Mouse (Mus musculus): ENCODE data around the gene Pkhd1. TPM values are rescaled to one million over a fixed set of nuclear protein-coding genes. Genes with fewer than 3 reads are reported as not detected.
"Not testable (repeated sequence)": the region's sequence is repeated elsewhere in the genome, so short reads cannot be mapped to it uniquely, and the experiment has no call there.

The Pkhd1 gene
- polyA plus RNA-seq, 1 experiment from 2014 or later, result 0.09 TPM

DNA sequence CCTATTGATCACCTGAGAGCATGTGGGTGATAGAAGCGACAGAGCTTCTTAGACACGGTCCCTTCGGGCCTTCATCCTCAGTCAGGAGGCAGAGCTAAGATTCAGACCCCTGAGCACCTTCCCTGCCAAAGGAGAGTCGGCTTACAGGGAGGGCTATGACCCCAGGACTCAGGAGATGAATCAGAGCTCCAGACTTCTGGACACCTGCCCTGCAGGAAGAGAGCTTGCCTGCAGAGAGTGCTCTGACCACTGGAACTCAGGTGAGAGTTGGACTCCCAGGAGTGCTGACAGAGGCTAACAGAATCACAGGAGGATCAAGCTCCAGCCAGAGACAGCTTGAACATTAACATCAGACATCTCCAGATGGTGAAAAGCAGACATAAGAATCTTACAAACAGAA is 467.2 kb downstream of the Pkhd1 start:
- not testable (repeated sequence) for H3K9me3 ChIP-seq (ENCODE audit: control insufficient read depth, low read length); H3K4me3 ChIP-seq (ENCODE audit: low read depth, low read length); DNase-seq (ENCODE audit: low spot score); H3K36me3 ChIP-seq (ENCODE audit: control insufficient read depth, insufficient read depth, low read length); H3K4me2 ChIP-seq (replicated peaks; ENCODE audit: low read depth, low read length); H3K27ac ChIP-seq (ENCODE audit: low read depth, low read length); H3K4me1 ChIP-seq (replicated peaks; ENCODE audit: control insufficient read depth, insufficient read depth, low read length); ATAC-seq (ENCODE audit: low FRiP score); H3K9ac ChIP-seq (ENCODE audit: low read depth, low read length); H3K27me3 ChIP-seq (ENCODE audit: control insufficient read depth, insufficient read depth, low read length)
- 96% methylated on average over 4 of the region's 4 CpGs for WGBS

DNA sequence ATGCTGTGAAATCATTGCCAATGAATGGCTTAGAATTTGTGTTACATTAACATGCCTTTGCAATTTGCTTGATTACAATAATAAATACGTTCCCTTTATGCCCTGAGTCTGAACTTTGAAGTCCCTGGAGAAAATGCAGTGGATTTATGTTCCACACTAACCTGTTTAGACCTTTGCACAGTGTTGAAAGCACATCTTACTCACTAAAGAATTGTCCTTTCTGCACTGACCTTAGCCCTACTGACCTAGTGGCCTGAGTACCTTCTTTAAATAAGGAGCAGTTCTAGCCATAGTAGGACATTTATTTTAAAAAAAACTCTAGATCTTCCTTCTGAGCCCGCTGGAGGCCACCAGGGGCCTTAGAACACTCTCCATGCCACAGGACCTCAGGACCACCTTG is 467.8 kb downstream of the Pkhd1 start:
- Histone ChIP-seq H3K9me3 (ENCODE audit: control insufficient read depth, low read length) (no peaks in the 10 kb centered on the region), H3K4me2 (replicated peaks; ENCODE audit: low read depth, low read length) (no peak overlapping the region), H3K36me3 (ENCODE audit: control insufficient read depth, insufficient read depth, low read length) (no peaks in the 10 kb centered on the region), H3K4me1 (replicated peaks; ENCODE audit: control insufficient read depth, insufficient read depth, low read length) (no peaks in the 10 kb centered on the region), H3K9ac (ENCODE audit: low read depth, low read length) (no peak overlapping the region), H3K27me3 (ENCODE audit: control insufficient read depth, insufficient read depth, low read length) (no peaks in the 10 kb centered on the region), H3K27ac (ENCODE audit: low read depth, low read length) (no peak overlapping the region), H3K4me3 (ENCODE audit: low read depth, low read length) (no peak overlapping the region)
- ATAC-seq (ENCODE audit: low FRiP score), result no peak
- 79% methylated on average over 2 of the region's 2 CpGs for WGBS
- no peak for DNase-seq (ENCODE audit: low spot score)

DNA sequence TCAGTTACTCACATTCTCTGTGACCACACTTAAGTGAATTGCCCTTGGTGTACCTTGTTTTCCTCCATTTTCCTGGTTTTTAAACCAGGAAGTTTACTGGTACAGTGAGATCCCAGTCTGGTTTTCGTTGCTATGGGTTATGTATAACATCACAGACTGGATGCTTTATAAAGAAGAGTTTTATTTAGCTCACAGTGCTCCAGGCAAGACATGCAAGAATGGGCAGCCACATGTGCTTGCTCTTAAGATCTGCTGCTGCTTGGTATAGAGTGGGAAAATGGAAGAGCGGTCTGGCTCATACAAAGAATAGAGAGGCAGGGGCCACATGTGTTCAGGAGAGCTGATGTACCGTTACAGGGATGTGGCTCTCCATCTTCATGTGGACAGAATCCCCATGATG is 481.7 kb downstream of the Pkhd1 start:
- no peak overlapping the region for H3K9ac ChIP-seq (ENCODE audit: low read depth, low read length)
- H3K4me2 ChIP-seq (replicated peaks; ENCODE audit: low read depth, low read length), result no peak overlapping the region
- WGBS, result 80% methylated on average over 3 of the region's 3 CpGs
- no peak for DNase-seq (ENCODE audit: low spot score)
- ATAC-seq (ENCODE audit: low FRiP score), result no peak
- no peaks in the 10 kb centered on the region for H3K4me1 ChIP-seq (replicated peaks; ENCODE audit: control insufficient read depth, insufficient read depth, low read length)
- H3K36me3 ChIP-seq (ENCODE audit: control insufficient read depth, insufficient read depth, low read length), result no peaks in the 10 kb centered on the region
- H3K27ac ChIP-seq (ENCODE audit: low read depth, low read length), result no peak overlapping the region
- H3K9me3 ChIP-seq (ENCODE audit: control insufficient read depth, low read length), result no peaks in the 10 kb centered on the region
- H3K27me3 ChIP-seq (ENCODE audit: control insufficient read depth, insufficient read depth, low read length), result no peaks in the 10 kb centered on the region
- no peak overlapping the region for H3K4me3 ChIP-seq (ENCODE audit: low read depth, low read length)

DNA sequence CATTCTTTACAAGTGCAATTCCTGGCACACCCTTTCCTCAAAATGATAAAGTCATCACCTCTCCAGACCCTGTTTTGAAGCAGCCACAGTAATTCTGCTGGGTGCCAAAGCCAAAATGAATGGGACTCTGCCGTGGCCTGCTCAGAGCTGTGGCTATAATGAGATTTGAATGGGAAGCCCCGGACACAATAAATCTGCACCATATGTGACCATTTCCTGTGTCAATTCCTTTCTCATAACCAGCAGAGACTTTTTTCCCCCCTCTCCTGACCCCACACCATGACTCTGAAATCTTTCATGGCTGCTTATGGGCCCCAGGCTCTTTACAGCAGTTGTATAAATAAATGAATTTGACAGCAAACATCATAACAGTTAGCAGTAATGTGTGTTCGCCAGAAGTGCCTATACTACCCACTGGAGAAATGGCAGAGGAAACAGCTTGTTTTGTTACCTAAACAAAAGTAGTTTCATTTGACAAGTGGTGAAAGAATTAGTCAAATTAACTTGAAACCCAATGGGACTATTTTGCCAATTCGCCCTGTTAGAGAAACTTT is 482.7 kb downstream of the Pkhd1 start:
- DNase-seq (ENCODE audit: low spot score), result peak; percentile 23
- 42% methylated on average over 4 of the region's 4 CpGs for WGBS
- H3K27ac ChIP-seq (ENCODE audit: low read depth, low read length), result no peak overlapping the region

DNA sequence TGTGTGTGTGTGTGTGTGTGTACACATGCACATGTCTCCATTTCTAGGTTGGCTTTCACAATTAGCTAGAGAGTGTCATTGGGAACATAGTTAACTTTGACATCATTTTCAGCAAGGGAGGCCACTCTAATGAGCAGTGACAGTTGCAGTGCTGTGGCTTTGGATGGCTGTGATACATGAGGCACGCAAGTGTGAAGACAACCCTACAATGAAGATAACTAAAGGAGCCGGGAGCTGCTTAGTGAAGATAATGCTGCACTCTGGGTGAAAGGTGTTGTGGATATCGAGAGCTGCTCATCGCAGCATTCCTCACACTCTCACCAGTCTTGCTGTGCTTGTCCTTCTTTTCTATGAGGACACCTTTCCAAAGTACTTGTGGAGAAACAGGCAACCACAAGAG is 484.2 kb downstream of the Pkhd1 start:
- Histone ChIP-seq H3K4me2 (replicated peaks; ENCODE audit: low read depth, low read length) (no peak overlapping the region), H3K27me3 (ENCODE audit: control insufficient read depth, insufficient read depth, low read length) (no peaks in the 10 kb centered on the region), H3K9me3 (ENCODE audit: control insufficient read depth, low read length) (no peaks in the 10 kb centered on the region), H3K36me3 (ENCODE audit: control insufficient read depth, insufficient read depth, low read length) (no peaks in the 10 kb centered on the region), H3K4me1 (replicated peaks; ENCODE audit: control insufficient read depth, insufficient read depth, low read length) (no peaks in the 10 kb centered on the region), H3K4me3 (ENCODE audit: low read depth, low read length) (no peak overlapping the region), H3K27ac (ENCODE audit: low read depth, low read length) (no peak overlapping the region), H3K9ac (ENCODE audit: low read depth, low read length) (no peak overlapping the region)
- 85% methylated on average over 4 of the region's 4 CpGs for WGBS
- ATAC-seq (ENCODE audit: low FRiP score) (no peak), DNase-seq (ENCODE audit: low spot score) (no peak)

More for the DNA sequence above, 482.7 kb downstream of the Pkhd1 start:
- peak; percentile 63 for ATAC-seq (ENCODE audit: low FRiP score)
- Histone ChIP-seq H3K36me3 (ENCODE audit: control insufficient read depth, insufficient read depth, low read length) (no peaks in the 10 kb centered on the region), H3K9me3 (ENCODE audit: control insufficient read depth, low read length) (no peaks in the 10 kb centered on the region), H3K4me3 (ENCODE audit: low read depth, low read length) (no peak overlapping the region), H3K4me1 (replicated peaks; ENCODE audit: control insufficient read depth, insufficient read depth, low read length) (no peaks in the 10 kb centered on the region), H3K9ac (ENCODE audit: low read depth, low read length) (no peak overlapping the region), H3K27me3 (ENCODE audit: control insufficient read depth, insufficient read depth, low read length) (no peaks in the 10 kb centered on the region), H3K4me2 (replicated peaks; ENCODE audit: low read depth, low read length) (no peak overlapping the region)

DNA sequence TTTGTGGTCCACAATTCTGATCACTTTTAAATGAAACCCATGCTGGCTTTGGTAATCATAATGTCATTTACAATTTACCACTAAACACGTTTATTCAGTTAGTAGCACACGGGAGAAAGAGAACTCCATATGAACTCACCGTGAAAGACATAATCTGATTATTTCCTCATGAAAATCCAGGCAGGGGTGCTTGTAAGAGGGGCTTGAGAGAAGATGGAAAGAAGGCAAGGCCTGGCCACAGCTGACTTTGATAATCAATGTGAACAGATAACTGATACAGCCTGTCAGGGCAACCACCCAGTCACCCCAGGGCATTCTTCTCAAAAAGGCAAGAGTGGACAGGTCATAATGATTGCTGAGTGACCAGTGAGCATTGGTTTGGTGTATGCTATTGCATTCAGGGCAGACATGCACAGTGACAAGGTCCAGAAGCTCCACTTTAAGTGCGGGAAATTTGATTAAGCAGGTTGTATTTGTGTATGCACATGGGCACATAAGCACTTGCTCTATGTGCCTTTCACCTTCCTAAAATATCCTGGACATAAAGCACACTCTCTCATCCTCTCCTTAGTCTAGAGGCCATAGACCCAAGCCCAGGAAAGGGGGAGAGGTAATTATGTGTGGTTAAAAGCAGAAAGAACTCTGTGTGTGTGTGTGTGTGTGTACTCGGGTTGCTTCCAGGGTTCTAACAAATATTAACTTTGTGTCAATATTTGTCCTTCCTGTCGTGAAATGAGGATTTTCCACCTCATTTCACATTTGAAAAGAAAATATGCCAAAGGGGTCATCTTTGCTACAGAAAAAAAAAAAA is 485.9 kb downstream of the Pkhd1 start:
- DNase-seq (ENCODE audit: low spot score) (peak; percentile 10), ATAC-seq (ENCODE audit: low FRiP score) (peak; percentile 38; the same call in 1 of the 2 replicates)
- Histone ChIP-seq H3K9ac (ENCODE audit: low read depth, low read length) (no peak overlapping the region), H3K27ac (ENCODE audit: low read depth, low read length) (no peak overlapping the region), H3K4me3 (ENCODE audit: low read depth, low read length) (no peak overlapping the region), H3K4me1 (replicated peaks; ENCODE audit: control insufficient read depth, insufficient read depth, low read length) (no peaks in the 10 kb centered on the region), H3K9me3 (ENCODE audit: control insufficient read depth, low read length) (no peaks in the 10 kb centered on the region), H3K4me2 (replicated peaks; ENCODE audit: low read depth, low read length) (no peak overlapping the region), H3K36me3 (ENCODE audit: control insufficient read depth, insufficient read depth, low read length) (no peaks in the 10 kb centered on the region), H3K27me3 (ENCODE audit: control insufficient read depth, insufficient read depth, low read length) (no peaks in the 10 kb centered on the region)
- WGBS, result 60% methylated on average over 6 of the region's 6 CpGs

DNA sequence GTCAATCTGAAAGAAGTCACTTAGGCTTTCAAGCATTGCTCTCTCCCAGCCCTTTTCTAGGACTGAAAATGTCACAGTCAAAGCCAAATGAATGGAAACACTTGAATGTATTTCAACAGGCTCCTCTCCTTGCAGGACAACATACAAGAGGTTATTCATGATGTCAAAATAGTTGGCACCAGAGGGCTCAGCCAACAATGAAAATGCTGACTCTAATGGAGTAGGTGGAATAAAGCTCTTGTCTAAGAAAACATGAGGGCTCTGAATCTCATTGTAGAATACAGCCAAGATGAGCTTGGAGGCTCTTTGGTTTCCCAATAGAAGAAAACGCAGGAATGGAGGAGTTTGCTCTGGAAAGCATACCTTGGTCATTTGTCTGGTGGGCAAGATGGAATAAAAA is 500.5 kb downstream of the Pkhd1 start:
- Histone ChIP-seq H3K27ac (ENCODE audit: low read depth, low read length) (no peak overlapping the region), H3K9me3 (ENCODE audit: control insufficient read depth, low read length) (no peaks in the 10 kb centered on the region), H3K4me3 (ENCODE audit: low read depth, low read length) (no peak overlapping the region), H3K4me2 (replicated peaks; ENCODE audit: low read depth, low read length) (no peak overlapping the region), H3K27me3 (ENCODE audit: control insufficient read depth, insufficient read depth, low read length) (no peaks in the 10 kb centered on the region), H3K9ac (ENCODE audit: low read depth, low read length) (no peak overlapping the region), H3K36me3 (ENCODE audit: control insufficient read depth, insufficient read depth, low read length) (no peaks in the 10 kb centered on the region), H3K4me1 (replicated peaks; ENCODE audit: control insufficient read depth, insufficient read depth, low read length) (no peaks in the 10 kb centered on the region)
- 74% methylated on average over 1 of the region's 1 CpGs for WGBS
- ATAC-seq (ENCODE audit: low FRiP score) (no peak), DNase-seq (ENCODE audit: low spot score) (no peak)

DNA sequence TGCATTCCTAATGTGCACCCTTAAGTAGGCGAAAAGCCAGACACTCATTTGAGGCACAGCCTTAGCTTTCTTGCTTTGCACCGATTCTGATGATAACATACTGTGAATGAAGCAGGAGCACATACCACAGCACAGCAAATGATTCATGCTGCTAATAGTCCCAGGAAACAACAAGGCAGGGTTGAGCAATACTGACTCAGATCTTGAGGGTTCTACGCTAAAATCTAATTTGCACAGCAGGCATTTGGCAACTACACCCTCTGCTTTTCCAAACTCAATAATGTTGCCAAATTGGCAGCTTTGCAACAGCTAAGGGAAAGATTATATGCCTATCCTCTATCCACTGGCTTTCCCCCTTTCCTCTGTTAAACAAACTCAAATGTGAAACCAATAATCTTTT is 548.1 kb downstream of the Pkhd1 start:
- H3K9me3 ChIP-seq (ENCODE audit: control insufficient read depth, low read length), result no peaks in the 10 kb centered on the region
- no peaks in the 10 kb centered on the region for H3K27me3 ChIP-seq (ENCODE audit: control insufficient read depth, insufficient read depth, low read length)
- no peak overlapping the region for H3K4me2 ChIP-seq (replicated peaks; ENCODE audit: low read depth, low read length)
- DNase-seq (ENCODE audit: low spot score) (no peak), ATAC-seq (ENCODE audit: low FRiP score) (no peak)
- WGBS, result 87% methylated on average over 3 of the region's 3 CpGs
- no peaks in the 10 kb centered on the region for H3K4me1 ChIP-seq (replicated peaks; ENCODE audit: control insufficient read depth, insufficient read depth, low read length)
- no peak overlapping the region for H3K4me3 ChIP-seq (ENCODE audit: low read depth, low read length)
- no peak overlapping the region for H3K27ac ChIP-seq (ENCODE audit: low read depth, low read length)
- H3K36me3 ChIP-seq (ENCODE audit: control insufficient read depth, insufficient read depth, low read length), result no peaks in the 10 kb centered on the region
- no peak overlapping the region for H3K9ac ChIP-seq (ENCODE audit: low read depth, low read length)

DNA sequence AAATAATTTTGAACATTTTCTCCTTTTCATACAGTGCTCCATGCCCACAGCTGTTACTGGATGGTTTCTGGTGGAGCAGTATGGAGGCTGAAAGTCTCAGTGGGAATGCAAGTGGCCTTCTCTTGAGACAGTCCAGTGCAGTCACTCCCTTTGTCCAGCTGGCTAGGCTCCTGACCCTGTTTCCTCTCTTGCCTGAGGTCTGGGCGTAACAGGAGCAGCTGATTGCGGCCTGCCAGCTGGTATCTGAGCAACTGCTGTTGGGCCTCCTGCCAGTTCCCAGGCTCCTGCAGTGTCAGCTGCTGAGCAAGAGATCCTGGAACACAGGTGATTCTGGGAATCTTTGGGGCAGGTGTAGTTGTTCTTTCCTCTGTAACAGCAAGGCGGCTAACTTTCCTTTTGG is 559.6 kb downstream of the Pkhd1 start:
- Histone ChIP-seq H3K27ac (ENCODE audit: low read depth, low read length) (no peak overlapping the region), H3K27me3 (ENCODE audit: control insufficient read depth, insufficient read depth, low read length) (no peaks in the 10 kb centered on the region), H3K9me3 (ENCODE audit: control insufficient read depth, low read length) (no peaks in the 10 kb centered on the region), H3K36me3 (ENCODE audit: control insufficient read depth, insufficient read depth, low read length) (no peaks in the 10 kb centered on the region), H3K9ac (ENCODE audit: low read depth, low read length) (no peak overlapping the region), H3K4me1 (replicated peaks; ENCODE audit: control insufficient read depth, insufficient read depth, low read length) (no peaks in the 10 kb centered on the region), H3K4me3 (ENCODE audit: low read depth, low read length) (no peak overlapping the region), H3K4me2 (replicated peaks; ENCODE audit: low read depth, low read length) (no peak overlapping the region)
- ATAC-seq (ENCODE audit: low FRiP score), result peak; percentile 80
- 50% methylated on average over 3 of the region's 3 CpGs for WGBS
- DNase-seq (ENCODE audit: low spot score), result peak; percentile 13
